Mouse (Mus musculus): ENCODE results near the gene Kansl1. TPM values are rescaled to one million over a fixed set of nuclear protein-coding genes. Genes with fewer than 3 reads are reported as not detected.

The Kansl1 gene
- polyA plus RNA-seq, 1 experiment from 2014 or later: 18.3 TPM

DNA sequence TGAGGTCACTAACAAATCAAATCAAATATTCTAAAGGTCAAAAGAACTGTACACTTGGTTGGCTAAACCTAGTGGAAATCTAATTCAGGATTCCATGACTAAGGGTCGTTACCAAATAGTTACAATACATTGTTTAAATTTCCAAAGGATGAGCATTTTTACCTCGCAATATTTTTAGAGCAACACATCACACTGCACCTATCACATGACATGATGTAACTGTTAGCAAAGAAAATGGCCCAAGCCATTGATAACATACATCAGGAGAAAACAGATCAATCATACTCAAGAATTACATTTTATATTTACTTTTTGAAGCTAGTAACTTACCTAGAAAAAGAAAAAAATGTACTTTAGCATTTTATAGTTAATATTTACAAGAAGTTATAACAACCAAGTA is 29.0 kb downstream of the Kansl1 start:
- DNase-seq (ENCODE audit: low spot score): no peak

GRCm38 (mm10) chr11:104438450-104438849 is 30.2 kb downstream of the Kansl1 start:
- DNase-seq (ENCODE audit: low spot score): no peak

DNA sequence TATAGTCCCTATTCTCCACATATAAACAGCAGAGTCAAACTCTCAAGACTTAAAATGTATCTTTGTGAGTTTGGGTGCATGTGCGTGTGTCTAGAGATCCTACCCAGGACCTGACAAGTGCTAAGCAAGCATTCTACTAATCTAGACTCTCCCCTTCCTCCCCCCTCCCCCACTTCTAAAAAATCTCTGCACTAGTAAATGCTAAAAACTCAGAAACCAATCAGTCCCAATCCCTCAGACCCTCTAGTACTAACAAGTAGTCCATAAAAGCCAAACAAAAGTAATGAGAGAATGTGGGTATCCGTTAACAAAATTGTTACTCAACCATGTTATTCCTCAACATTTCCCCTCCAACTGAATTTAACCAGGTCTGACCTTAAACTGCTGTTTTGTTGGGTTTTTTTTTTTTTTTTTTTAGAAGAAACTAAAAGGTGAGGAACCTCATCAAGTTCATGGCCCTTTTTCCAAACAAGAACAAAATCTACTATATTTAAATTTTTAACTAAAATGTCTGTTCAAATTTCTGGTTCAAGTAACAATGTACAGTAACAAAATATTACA is 32.2 kb downstream of the Kansl1 start:
- DNase-seq (ENCODE audit: low spot score): no peak

GRCm38 (mm10) chr11:104435753-104436152 is 32.9 kb downstream of the Kansl1 start:
- no peak for DNase-seq (ENCODE audit: low spot score)

DNA sequence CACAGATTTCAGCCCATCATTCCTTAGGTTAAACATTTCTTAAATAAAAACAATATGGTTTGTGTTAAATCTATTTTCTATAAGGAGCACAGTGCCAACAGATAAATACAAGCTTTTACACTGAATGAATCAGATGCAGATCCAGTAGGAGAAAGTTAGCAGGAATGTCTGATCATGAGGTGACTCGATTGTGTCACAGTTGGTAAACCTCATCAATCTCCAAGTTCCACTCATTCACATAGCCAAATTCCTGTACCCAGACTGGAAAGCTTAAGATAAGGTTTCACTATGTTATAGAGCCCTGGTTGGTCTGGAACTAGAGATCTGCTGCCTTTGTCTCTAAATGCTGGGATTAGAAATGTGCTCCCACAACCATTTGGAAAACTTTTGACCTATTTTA is 33.5 kb downstream of the Kansl1 start:
- DNase-seq (ENCODE audit: low spot score): no peak

DNA sequence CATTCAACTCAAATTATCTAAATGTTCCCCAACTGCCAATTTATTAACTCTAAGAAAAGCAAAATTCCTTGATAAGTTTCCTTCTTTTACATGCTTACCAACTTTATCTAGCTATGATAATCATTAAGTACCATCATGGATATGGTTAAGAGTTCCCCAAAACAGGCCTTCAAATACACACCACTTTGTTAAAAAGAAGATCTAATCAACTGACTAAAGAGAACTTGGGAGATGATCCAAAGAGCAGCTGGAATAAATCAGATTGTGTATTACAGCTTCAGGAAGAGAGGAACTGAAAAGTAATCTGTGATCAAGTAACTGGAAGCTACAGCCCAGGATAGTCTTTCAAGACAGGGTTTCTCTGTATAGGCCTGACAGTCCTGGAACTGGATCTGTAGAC is 36.4 kb downstream of the Kansl1 start:
- DNase-seq (ENCODE audit: low spot score): no peak

DNA sequence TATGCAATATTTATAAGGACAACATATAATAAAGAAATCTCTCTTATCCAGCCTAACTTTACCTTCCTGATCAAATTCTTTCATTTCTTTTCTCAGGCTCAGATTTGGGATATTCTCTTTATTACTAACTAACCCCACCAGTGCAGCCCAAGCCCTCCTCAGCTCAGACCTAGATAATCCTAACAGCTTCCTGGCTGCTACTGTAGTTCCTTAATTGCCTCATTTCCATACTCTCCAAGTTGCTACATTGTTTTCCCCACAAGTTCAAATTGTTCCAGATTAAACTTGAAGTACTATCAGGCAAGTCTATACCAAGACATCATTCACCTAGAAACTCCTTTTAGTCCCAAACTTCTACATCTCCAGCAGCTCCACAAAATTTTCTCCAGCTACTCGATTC is 36.9 kb downstream of the Kansl1 start:
- DNase-seq (ENCODE audit: low spot score): no peak

- peak; percentile 87 for DNase-seq (ENCODE audit: low spot score)
These were observed 43.8 kb downstream of the Kansl1 start for GRCm38 (mm10) chr11:104424727-104425416.

DNA sequence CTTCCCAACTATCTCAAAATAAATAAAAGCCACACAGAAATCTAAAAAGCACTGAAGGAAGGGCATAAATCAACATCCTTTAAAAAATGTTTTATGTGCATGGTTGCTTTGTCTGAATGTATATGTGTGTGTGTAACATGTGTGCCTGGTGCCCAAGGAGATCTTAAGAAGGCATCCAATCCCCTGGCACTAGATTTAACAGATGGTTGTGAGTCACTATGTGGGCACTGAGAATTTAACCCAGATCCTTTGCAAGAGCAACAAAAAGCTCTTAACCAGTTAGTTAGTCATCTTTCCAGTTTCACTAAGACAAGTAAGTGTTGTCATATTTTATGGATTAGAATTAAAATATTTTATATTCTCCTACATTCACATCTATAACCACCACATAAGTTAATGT is 56.4 kb downstream of the Kansl1 start:
- DNase-seq (ENCODE audit: low spot score): no peak

DNA sequence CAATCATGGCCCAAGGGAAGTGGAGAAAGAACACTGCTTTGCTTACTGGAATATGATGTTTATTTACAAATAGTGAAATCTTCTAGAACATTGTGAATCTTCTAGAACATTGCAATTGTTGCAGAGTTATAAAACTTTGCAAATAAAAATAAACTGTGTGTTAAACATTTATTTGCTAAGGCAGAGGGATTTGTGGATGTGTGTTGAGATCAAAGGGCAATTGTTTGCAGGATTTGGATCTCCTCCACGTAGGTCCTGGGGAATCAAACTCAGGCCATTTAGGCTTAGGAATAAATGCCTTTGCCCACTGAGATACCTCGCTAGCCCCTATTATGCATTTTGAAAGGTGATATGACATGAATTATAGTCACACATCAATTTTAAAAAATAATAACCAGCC is 61.3 kb downstream of the Kansl1 start:
- DNase-seq (ENCODE audit: low spot score): no peak

DNA sequence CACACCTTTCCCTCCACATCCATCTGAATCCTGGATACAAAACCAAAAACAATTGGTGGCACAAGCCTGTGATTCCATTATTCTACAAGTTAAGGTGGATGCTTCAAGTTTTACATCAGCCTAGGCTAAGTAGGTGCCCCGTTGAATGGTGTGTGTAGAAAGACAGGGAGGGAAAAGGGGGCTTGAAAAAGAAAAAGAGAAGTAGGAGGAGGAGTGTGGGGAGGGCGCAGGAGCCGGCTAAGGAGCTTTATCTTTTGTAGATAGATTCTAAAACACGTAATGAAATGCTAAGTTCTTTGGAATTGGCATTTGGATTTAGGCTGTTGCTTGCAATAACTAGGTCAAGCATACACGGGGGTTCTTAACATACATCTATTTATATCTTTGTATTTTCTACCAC is 67.7 kb downstream of the Kansl1 start:
- DNase-seq (ENCODE audit: low spot score): no peak

DNA sequence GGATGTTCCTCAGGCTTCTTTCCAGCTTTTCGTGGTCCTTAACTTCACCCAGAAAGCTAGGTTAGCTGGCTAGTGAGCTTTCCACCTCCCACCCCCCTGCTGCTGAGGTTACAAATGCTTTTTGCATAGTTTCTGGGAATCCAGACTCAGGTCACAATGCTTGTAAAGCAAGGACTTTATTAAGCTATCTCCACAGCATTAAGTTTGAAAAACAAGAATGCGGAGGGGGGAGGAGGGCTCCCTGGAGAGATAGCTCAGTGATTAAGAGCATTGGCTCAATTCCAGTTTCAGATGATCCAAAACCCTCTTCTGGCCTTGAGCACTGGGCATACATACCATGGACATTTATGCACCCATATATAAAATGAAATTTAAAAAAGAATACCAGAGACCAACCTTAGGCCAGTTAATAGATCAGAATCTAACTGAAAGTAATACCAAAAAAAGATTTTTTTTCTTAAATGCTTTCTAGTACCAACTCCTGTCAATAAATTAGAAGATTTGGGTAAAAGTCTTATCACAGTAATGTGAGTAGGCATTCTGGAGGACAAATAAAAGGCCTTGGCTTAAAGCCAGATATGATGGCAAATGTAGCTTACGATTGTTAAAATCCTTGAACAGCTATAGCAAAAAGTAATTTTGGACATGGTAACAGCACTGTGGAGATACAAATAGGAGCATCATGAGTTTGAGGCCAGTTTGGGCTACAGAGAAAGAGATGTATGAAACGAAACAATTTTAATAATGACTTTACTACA is 69.0 kb downstream of the Kansl1 start:
- DNase-seq (ENCODE audit: low spot score): no peak

GRCm38 (mm10) chr11:104395648-104396047 is 73.0 kb downstream of the Kansl1 start:
- DNase-seq (ENCODE audit: low spot score): no peak

DNA sequence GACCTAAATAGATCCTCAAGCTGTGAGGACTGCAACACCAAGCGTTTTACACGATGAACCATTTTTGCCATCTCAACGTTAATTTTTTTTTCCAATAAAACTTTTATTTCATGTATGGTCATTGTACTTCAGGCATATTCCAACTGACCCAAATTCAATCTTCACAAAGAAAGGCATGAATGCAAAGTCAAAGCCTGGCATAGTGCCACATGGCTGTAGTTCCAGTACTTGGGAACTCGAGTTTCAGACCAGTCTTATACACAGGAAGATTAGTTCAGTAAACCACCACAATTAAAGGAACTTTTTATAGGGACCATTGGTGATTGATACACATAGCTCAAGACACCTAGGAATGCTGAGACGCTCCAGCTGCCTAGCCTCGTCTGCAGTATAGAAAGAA is 75.5 kb downstream of the Kansl1 start:
- DNase-seq (ENCODE audit: low spot score): no peak

GRCm38 (mm10) chr11:104392153-104392552 is 76.5 kb downstream of the Kansl1 start:
- no peak for DNase-seq (ENCODE audit: low spot score)

DNA sequence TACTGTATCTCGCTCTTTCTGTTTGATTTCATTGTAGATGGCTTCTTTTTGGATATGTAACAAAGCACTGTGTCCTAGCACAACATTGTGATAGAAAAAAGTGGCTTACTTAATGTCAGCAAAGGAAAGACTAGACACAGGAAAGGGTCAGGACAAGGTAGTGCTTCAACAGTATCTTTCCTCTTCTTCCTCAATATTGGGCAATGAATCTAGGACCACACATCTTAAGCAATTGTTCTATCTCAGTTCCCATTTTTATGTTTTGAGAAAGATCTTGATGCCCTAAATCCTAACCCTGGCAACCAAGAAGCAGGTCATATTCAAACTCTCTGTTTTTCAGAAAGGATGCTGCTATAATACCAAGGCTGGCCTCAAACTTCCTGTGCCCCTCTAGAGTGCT is 81.4 kb downstream of the Kansl1 start:
- no peak for DNase-seq (ENCODE audit: low spot score)

DNA sequence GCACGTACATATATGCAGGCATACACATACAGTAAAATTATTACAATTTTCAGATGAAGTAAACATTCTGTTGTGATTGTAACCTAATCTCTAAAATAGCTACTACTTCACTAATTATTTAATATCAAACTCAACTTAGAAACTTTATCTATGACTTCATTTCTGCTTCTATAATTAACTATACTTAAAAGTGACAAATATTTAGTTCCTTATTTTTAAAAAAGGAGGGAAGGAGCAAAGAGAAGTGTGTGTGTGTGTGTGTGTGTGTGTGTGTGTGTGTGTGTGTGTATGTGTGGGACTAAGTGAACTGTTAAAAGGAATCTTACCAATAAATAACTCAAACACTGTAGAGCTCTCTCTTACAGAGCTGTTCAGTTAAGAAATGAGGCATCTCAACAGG is 82.1 kb downstream of the Kansl1 start:
- no peak for DNase-seq (ENCODE audit: low spot score)

GRCm38 (mm10) chr11:104383167-104383810 is 85.4 kb downstream of the Kansl1 start:
- DNase-seq (ENCODE audit: low spot score): no peak

DNA sequence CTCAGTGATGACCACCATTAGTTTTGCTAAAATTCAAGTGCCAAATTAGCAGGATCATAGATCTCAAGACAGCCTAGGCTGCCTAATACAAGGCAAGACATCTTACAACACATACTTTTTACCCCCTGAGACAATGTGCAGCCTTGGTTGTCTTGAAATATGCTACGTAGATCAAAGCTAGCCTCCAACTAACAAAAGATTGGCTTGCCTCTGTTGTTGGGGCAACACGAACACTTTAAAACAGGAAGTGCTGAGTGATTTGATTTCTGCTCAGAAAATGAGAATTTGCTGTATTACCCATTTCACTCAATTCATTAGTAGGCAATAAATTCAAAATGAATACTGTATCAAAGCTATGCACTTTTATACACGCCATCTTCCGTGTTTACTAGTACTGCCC is 86.8 kb downstream of the Kansl1 start:
- peak; percentile 7 for DNase-seq (ENCODE audit: low spot score)

- DNase-seq (ENCODE audit: low spot score): peak; percentile 40
These were observed 89.0 kb downstream of the Kansl1 start for GRCm38 (mm10) chr11:104379635-104380034.

DNA sequence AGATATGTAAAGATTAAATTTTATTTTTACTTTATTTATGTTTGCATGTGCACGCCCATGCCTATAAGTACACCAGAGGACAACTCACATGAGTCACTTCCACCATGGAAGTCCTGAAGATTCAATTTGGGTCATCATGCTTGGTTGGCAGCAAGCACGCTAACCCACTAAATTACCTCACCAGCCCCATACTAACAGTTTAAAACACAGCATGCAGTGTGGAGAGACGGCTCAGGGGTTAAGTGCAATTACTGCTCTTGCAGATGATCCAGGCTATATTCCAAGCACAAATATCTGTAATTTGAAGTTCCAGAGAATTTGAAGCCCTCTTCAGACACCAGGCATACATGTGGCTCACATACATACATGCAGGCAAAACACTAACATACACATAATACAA is 92.4 kb downstream of the Kansl1 start:
- DNase-seq (ENCODE audit: low spot score): no peak

GRCm38 (mm10) chr11:104367486-104368190 is 101.0 kb downstream of the Kansl1 start:
- DNase-seq (ENCODE audit: low spot score): no peak
